In the genomic region with DNA sequence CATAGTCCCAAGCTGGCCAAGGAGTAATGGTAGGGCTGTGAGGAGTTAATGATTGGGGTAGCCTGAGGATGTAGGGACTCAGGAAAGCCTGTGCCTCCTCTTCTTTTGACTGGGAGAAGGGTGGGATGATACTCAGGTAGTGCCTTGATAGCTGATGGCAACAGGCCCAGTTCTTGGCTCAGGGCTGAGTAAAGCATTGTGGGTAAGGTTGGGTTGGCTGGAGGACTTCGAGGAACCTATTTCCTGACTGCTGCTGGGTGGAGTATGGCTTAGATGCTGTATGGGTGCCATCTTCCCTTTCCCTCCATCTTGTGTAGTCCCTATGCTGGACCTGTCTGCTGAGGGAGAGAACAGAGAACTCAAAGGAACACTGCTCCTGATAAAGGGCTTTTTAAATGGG, we compare ENCODE assay signal across 27 mouse cellular contexts. TPM values are rescaled to one million over a fixed set of nuclear protein-coding genes. Genes with fewer than 3 reads are reported as not detected.
A peak's percentile ranks its signal among the peaks of the same experiment; 100 is the strongest.
DNase-seq lines count a peak whose midpoint lies in the region; ATAC-seq and TF ChIP-seq lines count a peak whose summit lies in the region.
"Had no signal": no experiment of that assay in that cellular context is flagged by ENCODE, and none has a peak within 500 bp of the region (broad histone marks: within the 10 kb centered on the region; RNA-seq: fewer than 3 reads in every experiment).

No protein-coding gene starts in this region.

- H3K4me3 ChIP-seq in embryonic facial prominence, embryonic 11.5 days (ENCODE audit: low read depth, low read length) = no peak overlapping the region
- no peak overlapping the region for H3K4me3 ChIP-seq in embryonic facial prominence, embryonic 10.5 days
- H3K4me3 ChIP-seq in heart, postnatal 0 days (ENCODE audit: low read depth, low read length) = no peak overlapping the region
- no peak overlapping the region for H3K4me3 ChIP-seq in MEL (ENCODE audit: control insufficient read depth in 1 of 2, insufficient read depth in 1 of 2, low read depth in 2 of 2, low read length in 2 of 2)
- H3K4me3 ChIP-seq in hindbrain, embryonic 14.5 days (replicated peaks; ENCODE audit: low read length) = no peak overlapping the region
- H3K4me3 ChIP-seq: embryonic facial prominence, embryonic 13.5 days; embryonic facial prominence, embryonic 15.5 days; erythroblast, embryonic 14.5 days had no signal

- H3K9me3 ChIP-seq in embryonic facial prominence, embryonic 11.5 days (replicated peaks; ENCODE audit: control insufficient read depth, low read length) = no peaks in the 10 kb centered on the region
- H3K9me3 ChIP-seq in embryonic facial prominence, embryonic 10.5 days = no peaks in the 10 kb centered on the region
- H3K9me3 ChIP-seq in heart, postnatal 0 days (replicated peaks; ENCODE audit: control insufficient read depth, low read length) = no peaks in the 10 kb centered on the region
- H3K9me3 ChIP-seq in MEL (replicated peaks; ENCODE audit: insufficient read depth, low read length) = no peaks in the 10 kb centered on the region
- no peaks in the 10 kb centered on the region for H3K9me3 ChIP-seq in hindbrain, embryonic 14.5 days (ENCODE audit: control insufficient read depth, low read length)
- H3K9me3 ChIP-seq: embryonic facial prominence, embryonic 13.5 days; embryonic facial prominence, embryonic 15.5 days; G1E had no signal

- WGBS in embryonic facial prominence, embryonic 11.5 days = 88% methylated on average over 1 of the region's 1 CpGs
- 81% methylated on average over 1 of the region's 1 CpGs for WGBS in embryonic facial prominence, embryonic 10.5 days
- 36% methylated on average over 1 of the region's 1 CpGs for whole genome bisulfite sequencing in heart, postnatal 0 days
- 88% methylated on average over 1 of the region's 1 CpGs for WGBS in hindbrain, embryonic 14.5 days

- H3K4me2 ChIP-seq in embryonic facial prominence, embryonic 11.5 days (ENCODE audit: low read depth, low read length) = no peak overlapping the region
- no peak overlapping the region for H3K4me2 ChIP-seq in heart, postnatal 0 days (ENCODE audit: low read depth, low read length)
- H3K4me2 ChIP-seq in hindbrain, embryonic 14.5 days (replicated peaks) = no peak overlapping the region
- H3K4me2 ChIP-seq: embryonic facial prominence, embryonic 13.5 days; embryonic facial prominence, embryonic 15.5 days had no signal

- 0 out of 2 replicates have a peak, but pooled peaks have one; percentile 4 for ATAC-seq in embryonic facial prominence, embryonic 11.5 days (replicated peaks; ENCODE audit: insufficient number of reproducible peaks, low FRiP score, low TSS enrichment, low read depth)
- ATAC-seq in heart, postnatal 0 days (ENCODE audit: insufficient read depth, low read depth) = peak; percentile 24; the same call in 1 of the 2 replicates
- ATAC-seq in megakaryocyte progenitor cell, adult 5-6 weeks (replicated peaks; ENCODE audit: poor library complexity) = peak; percentile 58
- no peak for ATAC-seq in hindbrain, embryonic 14.5 days (ENCODE audit: low FRiP score)
- ATAC-seq: CD4-positive, CD25-positive, alpha-beta regulatory T cell, adult 4 months; forebrain, embryonic 14.5 days; forebrain, embryonic 16.5 days had no signal

- TF ChIP-seq EP300 in heart, postnatal 0 days (IDR thresholded peaks at IDR 0.05; ENCODE audit: low read depth) = no peak
- TF ChIP-seq EP300 in MEL (IDR thresholded peaks at IDR 0.05; ENCODE audit: low read depth in 1 of 2, low read length in 2 of 2) = no peak

- H3K79me2 ChIP-seq in MEL (ENCODE audit: control insufficient read depth, insufficient read depth, low read length, poor library complexity) = no peaks in the 10 kb centered on the region

- TF ChIP-seq POLR2A in MEL (IDR thresholded peaks at IDR 0.05; ENCODE audit: control insufficient read depth in 1 of 2, insufficient read depth in 1 of 2, low read depth in 1 of 2, low read length in 2 of 2, poor library complexity in 1 of 2) = no peak

- TF ChIP-seq RAD21 in MEL (IDR thresholded peaks at IDR 0.05; ENCODE audit: low read depth, low read length) = no peak

- no peak for DNase-seq in embryonic facial prominence, embryonic 11.5 days (ENCODE audit: low spot score)
- DNase-seq in embryonic facial prominence, embryonic 10.5 days (ENCODE audit: low spot score) = no peak
- DNase-seq in heart, postnatal 0 days (ENCODE audit: low spot score) = no peak
- no peak for DNase-seq in heart, adult 18-20 months
- DNase-seq in MEL (ENCODE audit: low read depth, low spot score) = peak; percentile 56
- DNase-seq in hindbrain, embryonic 14.5 days (ENCODE audit: low spot score) = no peak
- no peak for DNase-seq in gastrocnemius, postnatal 36 days
- DNase-seq: adrenal gland, adult 2 months; adrenal gland, postnatal 10 days; adrenal gland, postnatal 25 days; B cell, adult 2 months; cerebellum, adult 11 months; cerebellum, adult 18-20 months; cerebellum, adult 8-10 months; cerebellum, adult 9-11 months; cerebellum, postnatal 14 days; cerebellum, postnatal 36 days; embryo, embryonic 11 days had no signal

- TF ChIP-seq CTCF in heart, postnatal 0 days (IDR thresholded peaks at IDR 0.05; ENCODE audit: low read depth) = no peak
- no peak for TF ChIP-seq CTCF in MEL (IDR thresholded peaks at IDR 0.05 in 2 of 3, conservative IDR thresholded peaks at IDR 0.05 in 1 of 3; ENCODE audit: control insufficient read depth in 1 of 3, insufficient read depth in 1 of 3, low read depth in 2 of 3, low read length in 3 of 3, poor library complexity in 1 of 3, severe bottlenecking in 1 of 3)

- intact Hi-C loops in gastrocnemius, postnatal 36 days (cut with DNase I) = no loop called here

- H3K27ac ChIP-seq in embryonic facial prominence, embryonic 11.5 days (replicated peaks; ENCODE audit: low read depth, low read length) = no peak overlapping the region
- no peak overlapping the region for H3K27ac ChIP-seq in embryonic facial prominence, embryonic 10.5 days (replicated peaks)
- no peak overlapping the region for H3K27ac ChIP-seq in heart, postnatal 0 days (ENCODE audit: low read depth)
- no peak overlapping the region for H3K27ac ChIP-seq in MEL (ENCODE audit: control insufficient read depth, low read depth, low read length)
- H3K27ac ChIP-seq in hindbrain, embryonic 14.5 days = no peak overlapping the region
- H3K27ac ChIP-seq: embryonic facial prominence, embryonic 13.5 days; embryonic facial prominence, embryonic 15.5 days had no signal

- H3K4me1 ChIP-seq in embryonic facial prominence, embryonic 11.5 days (ENCODE audit: control insufficient read depth, insufficient read depth, low read length) = no peaks in the 10 kb centered on the region
- peaks cover 15% of the 10 kb centered on the region for H3K4me1 ChIP-seq in embryonic facial prominence, embryonic 10.5 days
- peaks cover 11% of the 10 kb centered on the region for H3K4me1 ChIP-seq in heart, postnatal 0 days (ENCODE audit: control insufficient read depth, insufficient read depth)
- H3K4me1 ChIP-seq in MEL (ENCODE audit: control insufficient read depth in 1 of 2, insufficient read depth in 2 of 2, low read length in 2 of 2) = peaks cover 0 to 5% of the 10 kb centered on the region in 2 experiments; a peak in 2 of 4 replicates
- peaks cover 14% of the 10 kb centered on the region for H3K4me1 ChIP-seq in hindbrain, embryonic 14.5 days (replicated peaks; ENCODE audit: control insufficient read depth, insufficient read depth, low read length)

- no peaks in the 10 kb centered on the region for H3K36me3 ChIP-seq in embryonic facial prominence, embryonic 11.5 days (replicated peaks; ENCODE audit: control insufficient read depth, insufficient read depth, low read depth, low read length)
- peaks cover 96% of the 10 kb centered on the region for H3K36me3 ChIP-seq in embryonic facial prominence, embryonic 10.5 days (replicated peaks)
- peaks cover 15% of the 10 kb centered on the region for H3K36me3 ChIP-seq in heart, postnatal 0 days (replicated peaks; ENCODE audit: control insufficient read depth, insufficient read depth, low read length)
- H3K36me3 ChIP-seq in MEL (ENCODE audit: control insufficient read depth in 1 of 2, insufficient read depth in 2 of 2, low read length in 2 of 2) = peaks cover 0 to 30% of the 10 kb centered on the region in 2 experiments; a peak in 3 of 4 replicates
- peaks cover 23% of the 10 kb centered on the region for H3K36me3 ChIP-seq in hindbrain, embryonic 14.5 days (replicated peaks; ENCODE audit: control insufficient read depth, insufficient read depth)

- H3K9ac ChIP-seq in embryonic facial prominence, embryonic 11.5 days (replicated peaks; ENCODE audit: low read length) = no peak overlapping the region
- no peak overlapping the region for H3K9ac ChIP-seq in heart, postnatal 0 days (replicated peaks; ENCODE audit: low read depth, low read length)
- no peak overlapping the region for H3K9ac ChIP-seq in MEL (ENCODE audit: control insufficient read depth, low read depth, low read length, poor library complexity, severe bottlenecking)
- H3K9ac ChIP-seq in hindbrain, embryonic 14.5 days = no peak overlapping the region
- H3K9ac ChIP-seq: embryonic facial prominence, embryonic 13.5 days; embryonic facial prominence, embryonic 15.5 days had no signal

- no peaks in the 10 kb centered on the region for H3K27me3 ChIP-seq in embryonic facial prominence, embryonic 11.5 days (ENCODE audit: control insufficient read depth, insufficient read depth, low read length)
- no peaks in the 10 kb centered on the region for H3K27me3 ChIP-seq in embryonic facial prominence, embryonic 10.5 days (replicated peaks; ENCODE audit: low read depth, poor library complexity, severe bottlenecking)
- H3K27me3 ChIP-seq in heart, postnatal 0 days (ENCODE audit: control insufficient read depth, insufficient read depth, low read length) = no peaks in the 10 kb centered on the region
- H3K27me3 ChIP-seq in MEL (ENCODE audit: control insufficient read depth in 1 of 2, insufficient read depth in 2 of 2, low read length in 2 of 2) = no peaks in the 10 kb centered on the region
- H3K27me3 ChIP-seq in hindbrain, embryonic 14.5 days (ENCODE audit: control insufficient read depth, insufficient read depth, low read length) = no peaks in the 10 kb centered on the region
- H3K27me3 ChIP-seq: CH12.LX; embryonic facial prominence, embryonic 13.5 days; embryonic facial prominence, embryonic 15.5 days had no signal

RNA-seq across cellular contexts. Expression of a gene that starts 47.5 kb away (rescaled TPM):
- 21.0 and 24.8 TPM in 2 replicates for polyA plus RNA-seq in embryonic facial prominence, embryonic 11.5 days (2014; fragmentation: Nextera tagmentation; extraction: Ambion mirVana)
- 31.0 and 33.8 TPM in 2 replicates for polyA plus RNA-seq in embryonic facial prominence, embryonic 10.5 days (2016; fragmentation: Nextera tagmentation; extraction: Ambion mirVana)
- 22.5 and 28.1 TPM in 2 replicates for total RNA-seq in heart, postnatal 0 days (2014; rRNA removed; ENCODE audit: low replicate concordance)
- 9.1 and 10.2 TPM in 2 replicates for polyA plus RNA-seq in heart, postnatal 0 days (2015; fragmentation: Nextera tagmentation; extraction: Ambion mirVana)
- 10 to 100 TPM; 18.0 to 23.0 TPM for total RNA-seq in heart, adult 18-20 months (2021)
- total RNA-seq in MEL (2012; rRNA removed) = 25.0 and 26.3 TPM in 2 replicates
- 100 to 1,000 TPM in 1 of 2 experiments, 10 to 100 TPM in 1; 56.7 to 101 TPM for polyA plus RNA-seq in MEL (2012; ENCODE audit: insufficient read depth in 1 of 2, insufficient read length in 2 of 2, low read depth in 1 of 2, low replicate concordance in 2 of 2, missing spikeins in 1 of 2)
- 26.8 and 35.7 TPM in 2 replicates for total RNA-seq in megakaryocyte progenitor cell, adult 5-6 weeks (2015)
- total RNA-seq in megakaryocyte progenitor cell, adult 5-6 weeks (2017) = 10.8 and 11.7 TPM in 2 replicates
- 34.1 and 39.1 TPM in 2 replicates for polyA plus RNA-seq in hindbrain, embryonic 14.5 days (2014; fragmentation: Nextera tagmentation; extraction: Ambion mirVana)
- 10 to 100 TPM; 18.1 to 20.8 TPM for total RNA-seq in gastrocnemius, postnatal 36 days (2021)
